Mouse (Mus musculus): ENCODE data around the gene Mylk. TPM values are rescaled to one million over a fixed set of nuclear protein-coding genes. Genes with fewer than 3 reads are reported as not detected.
A peak's percentile ranks its signal among the peaks of the same experiment; 100 is the strongest.

Gene Mylk
- total RNA-seq, 2 experiments from 2014 or later = 30.8 to 35.8 TPM

DNA sequence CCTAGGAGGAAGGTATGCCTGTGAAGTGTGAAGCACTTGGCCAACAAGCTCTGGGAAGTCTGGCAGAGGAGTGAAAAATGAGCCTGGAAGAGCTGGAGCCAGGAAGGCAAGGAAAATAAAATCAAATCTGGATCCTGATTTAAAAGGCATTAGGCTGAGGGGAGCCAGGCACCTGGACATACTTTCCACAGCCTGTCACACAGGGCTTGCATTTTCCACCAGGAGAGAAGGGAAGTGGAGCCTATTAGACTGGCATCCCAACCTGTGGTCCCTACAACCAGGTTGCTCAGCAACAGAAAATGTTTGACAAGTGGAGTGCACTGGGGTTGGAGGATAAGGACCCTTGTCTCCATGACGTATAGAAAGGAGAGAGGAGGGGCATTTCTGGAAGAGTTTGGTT is 89.5 kb downstream of the Mylk start:
- intact Hi-C loops (cut with DNase I; ENCODE audit: low total_unique reads) = no loop called here
- no peak for DNase-seq

DNA sequence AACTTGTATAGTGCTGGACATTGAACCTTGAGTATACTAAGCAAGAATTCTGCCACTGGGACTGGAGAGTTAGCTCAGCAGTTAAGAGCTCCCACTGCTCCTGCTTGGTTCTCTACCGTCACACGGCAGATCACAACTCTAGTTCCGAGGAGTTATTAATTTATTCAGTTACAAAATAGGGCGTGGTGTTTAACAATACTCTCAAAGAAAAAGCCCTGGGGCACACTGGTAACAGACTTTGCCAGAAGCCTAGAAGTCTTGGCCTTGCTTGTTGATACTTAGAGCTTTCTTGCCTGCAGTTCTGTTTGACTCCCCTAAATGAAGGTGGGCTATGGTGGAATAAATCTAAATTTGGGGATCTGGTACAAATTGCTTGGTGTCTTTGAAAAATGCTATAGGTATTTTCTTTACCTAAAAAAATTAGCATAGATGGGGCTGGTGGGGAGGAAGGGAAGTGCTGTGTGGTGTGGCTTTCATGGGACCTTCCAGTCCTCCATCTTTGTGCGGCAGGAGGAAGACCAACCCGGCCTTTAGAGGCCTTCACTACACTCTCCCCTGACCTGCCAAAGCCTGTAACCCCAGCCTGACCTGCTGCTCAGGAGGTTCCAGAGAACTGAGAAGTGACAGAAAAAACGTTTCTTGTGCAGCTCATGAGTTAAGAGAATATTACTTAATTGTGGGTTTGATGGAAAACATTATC is 94.1 kb downstream of the Mylk start:
- intact Hi-C loops (cut with DNase I; ENCODE audit: low total_unique reads) = no loop called here
- DNase-seq = no peak

DNA sequence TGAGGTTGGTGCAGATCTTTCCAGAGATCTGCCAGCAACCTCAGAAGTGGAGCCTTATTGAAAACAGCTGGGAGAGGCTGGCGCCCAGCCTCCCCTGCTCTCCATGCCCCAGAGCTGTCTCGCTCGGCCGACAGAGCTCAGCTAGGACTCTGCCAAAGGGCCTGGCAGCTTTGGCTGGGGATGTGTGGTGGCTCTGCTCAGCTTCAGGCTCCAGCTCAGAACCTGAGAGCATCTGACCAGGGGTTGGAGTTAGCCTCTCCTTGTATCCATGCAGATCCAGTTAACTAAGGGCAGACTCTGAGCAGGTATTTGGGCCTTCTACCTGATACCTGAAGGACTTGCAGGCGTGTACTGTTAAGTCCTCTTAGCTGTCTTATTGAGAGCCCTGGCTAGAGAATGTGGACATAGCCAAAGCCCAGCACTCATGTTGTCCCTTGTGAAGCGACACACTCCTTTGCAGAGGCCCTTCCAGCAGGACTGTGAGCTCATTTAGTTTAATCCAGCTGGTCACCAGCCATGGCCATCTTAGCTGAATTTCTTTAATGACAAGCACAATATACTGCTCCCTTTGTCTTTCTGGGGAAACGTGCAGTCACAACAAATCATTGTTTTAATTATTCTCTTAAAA is 94.8 kb downstream of the Mylk start:
- intact Hi-C loops (cut with DNase I; ENCODE audit: low total_unique reads) = no loop called here
- DNase-seq = peak; percentile 64

DNA sequence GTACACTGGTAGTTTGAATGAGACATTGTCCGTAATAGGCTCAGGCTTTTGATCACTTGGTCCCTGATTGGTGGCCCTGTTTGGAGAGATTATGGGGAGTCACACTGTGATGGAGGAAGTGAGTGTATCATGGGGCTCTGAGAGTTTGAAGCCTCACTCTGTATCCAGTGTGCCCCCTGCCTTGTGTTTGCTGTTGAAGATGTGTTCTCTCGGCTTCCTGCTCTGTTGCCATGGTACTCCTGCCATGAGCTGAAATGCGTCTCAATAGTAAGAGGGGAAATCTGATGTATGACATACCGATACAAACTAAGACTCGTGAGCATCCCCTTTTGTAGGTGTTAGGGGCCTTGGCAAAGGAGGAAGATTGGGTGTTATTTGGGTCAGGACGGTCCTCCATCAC is 99.8 kb downstream of the Mylk start:
- intact Hi-C loops (cut with DNase I; ENCODE audit: low total_unique reads) = no loop called here
- no peak for DNase-seq

DNA sequence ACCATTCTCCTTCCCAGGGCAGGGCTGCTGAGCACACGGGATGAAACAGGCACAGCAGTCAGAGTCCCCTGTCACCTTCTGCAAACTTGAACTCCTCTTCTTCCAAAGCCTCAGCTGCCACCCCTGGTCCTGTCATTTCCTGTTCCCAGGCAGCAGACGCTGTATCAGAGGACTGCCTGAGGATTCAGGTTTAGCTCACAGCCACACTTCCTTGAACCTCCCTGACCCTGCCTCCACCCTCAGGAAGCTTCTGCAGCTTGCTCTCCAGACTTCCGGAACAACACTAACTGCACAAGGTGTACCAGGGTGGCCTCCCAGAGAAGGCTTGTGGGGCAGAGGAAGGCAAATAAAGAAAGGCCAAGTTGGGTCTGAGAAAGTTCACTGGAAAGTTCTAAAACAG is 102.6 kb downstream of the Mylk start:
- no peak for DNase-seq
- intact Hi-C loops (cut with DNase I; ENCODE audit: low total_unique reads) = no loop called here

DNA sequence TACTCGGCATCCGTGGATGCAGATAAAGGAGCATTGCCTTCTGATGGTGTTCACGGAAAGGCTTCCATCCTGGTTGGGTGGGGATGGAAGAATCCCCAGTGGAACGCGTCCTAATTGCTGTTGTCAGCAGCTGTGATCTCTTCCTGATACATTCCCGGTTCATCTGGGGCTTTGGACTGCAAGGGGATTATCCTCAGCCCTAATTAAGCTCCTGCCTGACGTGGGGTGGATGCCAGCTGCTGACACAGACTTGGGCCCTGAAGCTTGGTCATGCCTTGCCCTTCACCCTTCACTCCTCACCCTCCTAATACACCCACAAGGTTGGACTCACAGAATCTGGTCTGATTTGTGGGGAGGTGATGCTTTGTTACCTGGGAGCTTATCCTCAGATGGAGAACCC is 109.1 kb downstream of the Mylk start:
- no peak for DNase-seq
- intact Hi-C loops (cut with DNase I; ENCODE audit: low total_unique reads) = no loop called here

DNA sequence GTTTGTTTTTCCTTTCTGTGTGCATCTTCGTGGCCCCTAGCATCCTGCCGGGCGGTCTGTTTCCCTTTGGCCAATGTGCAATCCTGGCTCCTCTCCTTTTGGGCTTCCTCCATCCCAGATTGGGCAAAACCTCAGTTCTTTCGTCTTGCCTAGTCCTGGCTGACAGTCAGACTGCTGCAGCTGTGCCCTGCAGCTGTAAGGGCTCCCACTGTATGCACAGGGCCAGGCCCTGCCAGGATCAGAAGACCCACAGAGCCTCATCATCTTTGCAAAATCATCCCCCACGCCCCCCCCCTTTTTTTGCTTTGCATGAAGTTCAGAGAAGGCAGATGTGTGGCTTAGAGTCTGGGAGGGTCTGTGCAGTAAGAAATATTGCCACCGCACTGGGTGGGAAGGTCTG is 110.1 kb downstream of the Mylk start:
- DNase-seq = peak; percentile 28
- intact Hi-C loops (cut with DNase I; ENCODE audit: low total_unique reads) = no loop called here

DNA sequence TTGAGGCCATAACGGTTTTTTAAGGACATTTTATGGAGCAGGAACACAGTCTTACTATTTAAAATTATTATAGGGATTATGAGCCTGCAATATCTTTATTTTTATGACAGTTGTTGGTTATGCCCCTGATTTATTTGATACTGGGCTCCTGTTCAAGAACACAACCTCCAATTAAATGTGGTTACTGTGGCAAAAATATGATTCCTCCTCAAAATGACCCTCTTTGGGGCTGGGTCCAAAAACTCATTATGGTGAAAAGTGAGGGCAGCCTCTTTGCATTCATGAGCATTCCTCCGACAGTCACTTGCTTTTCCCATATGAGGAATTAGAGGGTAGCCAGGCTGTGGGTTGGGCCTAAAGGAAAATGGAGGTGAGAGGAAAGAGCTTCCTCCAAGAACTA is 110.7 kb downstream of the Mylk start:
- intact Hi-C loops (cut with DNase I; ENCODE audit: low total_unique reads) = no loop called here
- DNase-seq = no peak

DNA sequence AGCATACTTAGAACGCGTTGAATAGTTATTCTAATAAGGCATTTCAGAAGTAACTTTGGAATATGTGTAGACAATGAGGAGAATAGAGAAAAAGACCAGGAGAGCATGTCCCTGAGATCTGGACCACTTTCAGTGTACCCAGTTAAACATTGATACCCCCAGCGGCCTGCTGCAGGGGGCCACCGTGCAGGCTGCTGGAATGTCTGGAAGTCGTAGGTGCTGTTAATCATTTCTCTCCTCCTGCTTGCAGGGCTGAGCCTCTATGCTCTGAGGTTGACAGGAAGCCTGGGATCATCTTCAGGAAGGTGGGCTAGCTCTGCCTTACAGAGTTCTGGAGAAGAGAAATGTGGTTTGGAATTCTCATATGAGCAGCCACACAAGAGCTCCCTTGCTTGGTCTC is 112.6 kb downstream of the Mylk start:
- intact Hi-C loops (cut with DNase I; ENCODE audit: low total_unique reads) = no loop called here
- no peak for DNase-seq

DNA sequence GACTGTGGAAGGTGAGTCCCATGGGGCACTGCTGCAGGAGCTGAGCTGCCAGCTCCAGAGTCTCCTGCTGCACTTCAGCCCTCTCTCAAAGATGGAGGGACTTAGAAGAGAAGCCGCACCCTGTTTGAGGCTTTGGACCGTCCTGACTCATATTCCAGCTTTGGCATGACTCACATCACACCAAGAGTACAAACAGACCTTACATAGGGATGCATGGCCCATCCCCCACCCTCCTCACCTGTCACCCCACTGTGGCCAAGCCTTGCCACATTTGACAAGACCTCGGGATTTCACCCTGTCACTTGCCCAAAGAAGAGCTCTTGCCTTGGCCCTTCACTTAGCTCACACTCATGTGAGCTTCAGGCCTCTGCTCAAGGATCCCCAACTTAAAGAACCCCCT is 115.8 kb downstream of the Mylk start:
- intact Hi-C loops (cut with DNase I; ENCODE audit: low total_unique reads) = no loop called here
- no peak for DNase-seq

DNA sequence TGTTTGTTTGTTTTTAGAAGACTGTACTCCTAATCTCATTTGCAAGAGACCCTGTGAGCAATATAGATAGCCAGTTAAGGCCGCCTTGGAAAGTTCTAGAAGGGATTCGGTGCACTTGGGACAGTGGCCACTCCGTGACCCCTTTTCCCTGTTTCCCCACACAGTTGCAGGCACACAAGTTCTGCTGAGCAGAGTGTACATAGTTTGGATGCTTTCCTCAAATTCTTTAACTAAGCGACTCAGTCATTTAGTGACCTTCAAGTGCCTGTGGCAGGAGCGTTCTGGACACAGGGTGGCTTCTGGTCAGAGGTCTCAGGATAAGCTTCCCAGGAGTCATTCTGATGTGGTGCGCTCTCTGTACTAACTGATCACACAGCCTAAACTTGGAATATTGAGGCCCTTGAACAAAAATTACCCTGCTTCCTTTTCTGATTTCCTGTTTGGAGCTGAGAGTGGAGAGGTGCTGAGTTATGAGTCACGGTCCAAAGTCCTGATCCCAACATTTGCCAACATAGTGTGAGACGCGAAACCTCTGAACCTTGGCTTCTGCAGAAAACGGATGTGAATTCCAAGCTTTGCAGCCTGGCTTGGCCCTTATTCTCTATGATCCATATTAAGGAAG is 116.8 kb downstream of the Mylk start:
- intact Hi-C loops (cut with DNase I; ENCODE audit: low total_unique reads) = no loop called here
- no peak for DNase-seq

DNA sequence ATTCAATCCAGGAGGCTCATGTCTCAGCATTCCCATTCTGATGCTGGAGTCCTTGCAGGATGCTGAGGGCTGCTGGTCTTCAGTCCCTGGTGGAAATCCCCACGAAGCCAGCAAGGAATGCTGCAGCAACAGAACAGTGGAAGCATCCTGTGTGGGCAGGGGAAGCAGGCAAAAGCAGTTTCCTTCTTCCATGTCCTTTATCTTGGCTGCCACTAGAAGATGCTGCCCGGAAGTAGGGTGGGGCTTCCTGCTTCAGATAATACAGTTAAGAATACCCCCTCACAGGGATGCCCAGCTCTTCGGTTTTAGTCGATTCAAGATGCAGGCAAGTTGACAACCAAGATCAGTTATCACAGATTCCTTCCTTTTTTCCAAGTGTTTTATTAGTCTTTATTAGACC is 120.4 kb downstream of the Mylk start:
- no peak for DNase-seq
- intact Hi-C loops (cut with DNase I; ENCODE audit: low total_unique reads) = no loop called here

DNA sequence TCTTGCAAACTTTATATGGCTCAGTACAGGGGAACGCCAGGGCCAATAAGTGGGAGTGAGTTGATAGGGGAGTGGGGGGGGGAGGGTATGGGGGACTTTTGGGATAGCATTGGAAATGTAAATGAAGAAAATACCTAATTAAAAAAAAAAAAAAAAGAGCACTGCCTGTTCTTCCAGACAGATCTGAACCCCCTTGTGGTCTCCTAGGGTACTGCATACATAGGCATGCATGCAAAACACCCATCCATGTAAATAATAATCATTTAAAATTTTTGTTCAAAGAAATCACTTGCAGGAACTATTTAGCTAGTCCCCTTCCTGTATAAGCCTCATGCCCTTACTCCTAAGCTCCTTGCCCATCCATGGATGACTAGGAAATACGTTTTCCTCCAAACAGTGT is 122.2 kb downstream of the Mylk start:
- intact Hi-C loops (cut with DNase I; ENCODE audit: low total_unique reads) = no loop called here
- DNase-seq = no peak

DNA sequence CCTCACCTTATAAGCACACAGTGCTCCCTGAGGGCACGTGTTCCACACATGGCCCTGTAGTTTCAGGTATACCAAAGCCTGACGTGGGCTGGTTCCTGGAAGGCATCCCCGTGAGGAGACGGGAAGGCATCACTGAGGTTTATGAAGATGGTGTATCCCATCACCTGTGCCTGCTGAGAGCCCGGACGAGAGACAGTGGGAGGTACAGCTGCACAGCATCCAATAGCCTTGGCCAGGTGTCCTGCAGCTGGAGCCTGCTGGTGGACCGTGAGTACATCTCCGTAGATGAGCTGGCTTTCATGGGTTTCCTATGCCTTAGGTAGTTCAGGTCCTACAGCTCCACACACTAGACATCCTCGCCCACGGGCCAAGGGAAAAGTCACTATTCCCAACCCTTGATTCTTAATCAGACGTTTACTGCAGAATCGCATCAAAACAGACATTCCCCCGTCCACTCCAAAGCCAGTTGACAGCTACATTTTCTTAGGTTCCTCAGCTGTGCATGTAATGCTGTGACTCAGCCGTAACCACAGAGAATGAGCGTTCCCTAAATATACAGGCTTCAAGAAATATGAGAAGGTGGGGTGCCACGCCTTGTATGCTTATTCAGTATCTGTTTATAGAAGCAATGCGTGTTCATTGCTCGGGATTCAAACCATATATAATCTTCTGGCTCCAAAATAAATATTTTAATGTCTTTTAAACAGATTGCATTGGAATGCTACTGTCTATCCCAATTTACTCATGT is 135.2 kb downstream of the Mylk start:
- DNase-seq = no peak

DNA sequence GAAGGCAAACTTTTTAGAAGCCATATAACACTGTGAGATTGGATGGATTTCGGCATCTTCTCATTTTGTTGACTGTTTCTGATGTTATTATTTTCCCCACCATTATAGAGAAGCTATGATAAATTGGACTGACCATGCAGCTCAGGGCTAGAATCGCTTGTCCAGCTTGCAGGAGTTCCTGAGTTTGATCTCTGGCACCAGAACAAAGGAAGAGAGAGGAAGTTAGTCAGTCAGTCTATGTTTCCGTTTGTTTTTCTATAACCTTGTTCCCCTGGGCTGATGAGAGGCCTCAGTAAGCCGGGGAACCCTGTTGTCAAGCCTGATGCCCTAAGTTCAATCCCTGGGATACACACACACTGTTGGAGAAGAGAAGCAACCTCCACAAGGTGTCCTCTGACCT is 135.8 kb downstream of the Mylk start:
- DNase-seq = no peak
- intact Hi-C loops (cut with DNase I; ENCODE audit: low total_unique reads) = no loop called here

More for the DNA sequence above, 135.2 kb downstream of the Mylk start:
- intact Hi-C loops (cut with DNase I; ENCODE audit: low total_unique reads) = no loop called here

DNA sequence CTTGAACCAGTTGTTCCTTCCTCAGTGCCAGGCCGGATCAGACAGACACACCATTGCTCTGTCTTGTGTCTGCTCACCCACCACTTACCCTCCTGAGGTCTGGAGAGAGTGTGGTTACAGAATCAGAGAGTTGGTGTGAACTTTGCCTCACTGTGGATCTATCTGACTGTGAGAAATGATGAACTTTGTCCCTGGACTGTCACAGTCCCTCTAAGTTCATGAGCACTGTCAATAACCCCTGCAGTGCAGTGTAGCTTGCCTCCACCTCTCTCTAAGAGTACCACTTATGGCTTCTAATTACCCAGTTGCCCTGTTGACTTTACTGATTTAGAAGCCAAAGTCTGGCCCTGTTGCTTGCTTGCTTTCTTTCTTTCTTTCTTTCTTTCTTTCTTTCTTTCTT is 142.0 kb downstream of the Mylk start:
- intact Hi-C loops (cut with DNase I; ENCODE audit: low total_unique reads) = no loop called here
- no peak for DNase-seq

DNA sequence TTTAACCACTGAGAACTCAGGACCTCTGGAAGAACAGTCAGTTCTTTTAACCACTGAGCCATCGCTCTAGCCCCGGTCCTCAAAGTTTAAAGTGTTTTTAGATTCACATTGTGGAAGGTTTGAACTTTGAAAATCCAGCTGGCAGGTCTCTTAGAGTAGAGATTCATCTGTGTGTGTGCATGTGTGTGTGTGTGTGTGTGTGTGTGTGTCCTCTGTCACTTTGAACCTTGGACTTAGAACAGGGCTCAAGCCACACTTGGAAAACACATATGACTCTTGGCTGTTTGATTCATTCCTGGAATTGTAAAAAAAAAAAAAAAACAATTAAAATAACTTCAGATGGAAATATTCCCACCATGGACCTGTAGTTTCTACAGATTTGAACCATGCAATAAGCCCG is 149.0 kb downstream of the Mylk start:
- DNase-seq = no peak
- intact Hi-C loops (cut with DNase I; ENCODE audit: low total_unique reads) = no loop called here

DNA sequence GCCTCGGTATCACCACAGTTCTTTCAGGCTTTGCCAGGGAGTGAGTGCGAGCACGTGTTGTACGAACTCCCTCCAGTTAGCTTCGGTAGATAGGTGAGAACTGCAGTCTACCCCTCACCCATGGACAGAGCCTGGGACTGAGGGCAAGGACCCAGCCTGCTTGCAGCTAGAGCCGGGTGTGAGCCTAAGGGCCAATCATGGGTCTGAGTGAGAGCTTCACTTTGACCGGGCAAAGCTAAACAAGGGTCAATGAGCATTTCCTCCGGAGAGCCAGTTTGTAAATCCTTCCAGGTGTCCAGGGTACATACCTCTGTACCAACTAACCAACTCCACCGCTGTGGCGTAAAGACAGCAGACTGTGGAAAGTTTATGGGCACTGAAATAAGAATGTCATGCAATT is 150.9 kb downstream of the Mylk start:
- no peak for DNase-seq
- intact Hi-C loops (cut with DNase I; ENCODE audit: low total_unique reads) = no loop called here

DNA sequence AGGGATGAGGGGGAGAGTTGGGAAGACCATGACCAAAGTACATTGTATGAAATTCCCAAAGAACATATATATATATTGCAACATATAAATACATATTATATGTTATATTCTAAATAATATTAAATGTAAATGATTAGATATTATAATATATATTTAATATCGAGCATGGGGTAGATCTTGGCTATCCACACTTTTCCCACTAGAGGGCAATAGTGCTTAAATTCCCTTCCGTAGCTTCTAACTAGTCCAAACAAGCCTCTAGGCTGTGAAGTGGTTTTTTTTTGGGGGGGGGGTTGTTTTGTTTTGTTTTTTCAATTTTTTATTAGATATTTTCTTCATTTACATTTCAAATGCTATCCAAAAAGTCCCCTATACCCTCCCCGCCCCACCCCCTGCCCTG is 152.0 kb downstream of the Mylk start:
- intact Hi-C loops (cut with DNase I; ENCODE audit: low total_unique reads) = no loop called here
- no peak for DNase-seq

DNA sequence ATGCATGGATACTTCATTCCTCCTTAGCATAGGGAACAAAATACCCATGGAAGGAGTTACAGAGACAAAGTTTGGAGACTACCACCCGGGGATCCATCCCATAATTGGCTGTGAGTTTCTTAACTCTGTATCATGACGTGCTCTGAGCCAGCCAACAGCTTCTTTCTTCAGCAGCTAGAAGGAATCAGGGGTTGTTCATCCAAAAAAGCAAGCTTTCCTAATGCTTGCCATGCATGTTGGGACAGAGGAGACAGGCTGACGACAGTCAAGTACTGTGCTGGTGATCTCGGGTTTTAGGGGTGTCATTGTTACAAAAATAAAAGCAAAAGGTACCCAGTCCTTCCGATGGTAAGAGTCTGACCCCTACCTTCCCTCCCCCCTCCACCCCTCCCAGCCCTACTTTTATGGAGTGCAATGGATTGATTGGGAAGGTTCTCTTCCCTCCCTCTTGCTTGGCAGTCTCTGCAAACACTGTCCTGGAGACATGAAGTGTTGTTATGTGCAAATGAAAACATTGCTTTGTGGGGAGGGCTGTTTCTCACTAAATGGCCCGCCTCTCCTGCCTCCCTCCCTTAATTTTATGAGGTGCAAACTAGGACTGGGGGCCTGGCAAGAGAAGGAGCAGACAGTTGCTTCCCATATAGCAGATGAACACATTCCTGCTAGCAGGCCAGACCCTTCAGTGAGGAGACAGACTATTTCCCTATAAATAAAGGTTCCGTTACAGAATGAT is 153.2 kb downstream of the Mylk start:
- intact Hi-C loops (cut with DNase I; ENCODE audit: low total_unique reads) = no loop called here
- DNase-seq = no peak
